Mouse (Mus musculus) olfactory bulb, adult 2 months (tissue): ENCODE results near the gene Exo5.

ENCODE experiments used
- CTCF ChIP-seq: fragments of 200-500 bp; IDR thresholded peaks from 2 replicates; pipeline ENCODE4 v1.5.1; 2012; ENCODE audit warnings: low read depth, mild to moderate bottlenecking, low read length, moderate library complexity; ENCODE audit not compliant: insufficient read depth
- POLR2A ChIP-seq: fragments of 200-500 bp; IDR thresholded peaks from 2 replicates; pipeline ENCODE4 v1.6.1; 2012; ENCODE audit warnings: mild to moderate bottlenecking, low read depth, low read length, moderate library complexity; ENCODE audit not compliant: insufficient read depth

- TF ChIP-seq CTCF, result no peak
- TF ChIP-seq POLR2A, result no peak
Observed at GRCm38 (mm10) chr4:120893656-120894401, 31.0 kb downstream of the Exo5 start.
